In the genomic region with DNA sequence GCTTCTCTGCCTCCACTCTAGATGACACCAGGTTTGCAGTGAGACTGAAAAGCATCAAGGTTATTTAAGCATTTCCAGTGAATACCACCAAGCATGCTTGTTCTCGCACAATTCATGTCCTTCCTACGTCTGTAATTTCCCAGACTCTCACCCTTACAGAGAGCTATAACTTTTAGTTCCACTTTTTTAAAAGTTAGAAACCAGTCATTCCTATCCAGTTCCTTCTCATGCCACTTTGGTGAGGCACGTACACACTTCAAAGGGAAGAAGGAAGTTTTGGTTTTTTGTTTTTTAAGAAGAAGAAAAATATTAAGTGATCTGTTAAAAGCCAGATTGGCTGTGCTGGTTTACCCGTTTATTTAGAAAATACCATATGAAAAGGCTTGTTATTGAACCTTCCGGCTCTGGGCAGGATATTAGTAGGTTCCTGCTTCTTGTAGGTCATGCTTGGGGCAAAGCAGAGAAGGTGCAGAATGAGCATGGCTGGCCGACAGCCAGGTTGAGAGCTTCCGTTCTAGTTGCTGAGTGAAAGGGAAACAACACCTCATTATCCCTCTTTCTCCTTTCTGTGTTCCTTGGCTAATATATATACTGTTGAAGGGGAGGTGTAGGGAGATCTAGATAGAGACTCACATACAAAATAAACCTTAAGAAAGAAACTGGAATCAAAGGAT, we compare ENCODE assay signal across 9 mouse cellular contexts.
DNase-seq lines count a peak whose midpoint lies in the region; ATAC-seq and TF ChIP-seq lines count a peak whose summit lies in the region.
"Had no signal": no experiment of that assay in that cellular context is flagged by ENCODE, and none has a peak within 500 bp of the region (broad histone marks: within the 10 kb centered on the region; RNA-seq: fewer than 3 reads in every experiment).

No protein-coding gene starts in this region.

- no peak overlapping the region for H3K4me2 ChIP-seq in limb, embryonic 14.5 days (replicated peaks; ENCODE audit: low read depth, low read length, severe bottlenecking)
- H3K4me2 ChIP-seq in kidney, embryonic 16.5 days (replicated peaks; ENCODE audit: low read depth, low read length), result no peak overlapping the region
- H3K4me2 ChIP-seq in intestine, postnatal 0 days (replicated peaks; ENCODE audit: low read depth), result no peak overlapping the region
- H3K4me2 ChIP-seq: limb, embryonic 15.5 days had no signal

- 0 out of 2 replicates have a peak, but pooled peaks cover 6% of the 10 kb centered on the region for H3K36me3 ChIP-seq in limb, embryonic 14.5 days (ENCODE audit: control insufficient read depth, insufficient read depth, low read length)
- 0 out of 2 replicates have a peak, but pooled peaks cover 2% of the 10 kb centered on the region for H3K36me3 ChIP-seq in limb, embryonic 10.5 days
- no peaks in the 10 kb centered on the region for H3K36me3 ChIP-seq in kidney, embryonic 16.5 days (ENCODE audit: insufficient read depth, low read length)
- H3K36me3 ChIP-seq in intestine, postnatal 0 days (ENCODE audit: control insufficient read depth, insufficient read depth), result no peaks in the 10 kb centered on the region
- H3K36me3 ChIP-seq: limb, embryonic 15.5 days had no signal

- no peak overlapping the region for H3K4me3 ChIP-seq in limb, embryonic 14.5 days (replicated peaks; ENCODE audit: low read length)
- H3K4me3 ChIP-seq in limb, embryonic 10.5 days, result no peak overlapping the region
- no peak overlapping the region for H3K4me3 ChIP-seq in kidney, embryonic 16.5 days (ENCODE audit: low read length)
- no peak overlapping the region for H3K4me3 ChIP-seq in intestine, postnatal 0 days (ENCODE audit: low read depth, low read length)
- H3K4me3 ChIP-seq: limb, embryonic 15.5 days had no signal

- H3K27ac ChIP-seq in limb, embryonic 14.5 days (replicated peaks; ENCODE audit: low read depth, low read length), result no peak overlapping the region
- H3K27ac ChIP-seq in limb, embryonic 10.5 days, result no peak overlapping the region
- H3K27ac ChIP-seq in kidney, embryonic 16.5 days (ENCODE audit: low read length), result peak overlapping the region; percentile 20
- H3K27ac ChIP-seq in intestine, postnatal 0 days (ENCODE audit: low read depth, low read length), result no peak overlapping the region
- H3K27ac ChIP-seq: limb, embryonic 15.5 days had no signal

- DNase-seq in limb, embryonic 14.5 days (ENCODE audit: low spot score), result peak; percentile 25
- no peak for DNase-seq in limb, embryonic 10.5 days (ENCODE audit: low spot score)
- DNase-seq in yolk sac, embryonic 10.5 days (ENCODE audit: low spot score), result no peak
- no peak for DNase-seq in layer of hippocampus, postnatal 14 days (ENCODE audit: low spot score in 2 of 2)

- no peaks in the 10 kb centered on the region for H3K4me1 ChIP-seq in limb, embryonic 14.5 days (ENCODE audit: control insufficient read depth, insufficient read depth, low read length)
- no peaks in the 10 kb centered on the region for H3K4me1 ChIP-seq in limb, embryonic 10.5 days
- H3K4me1 ChIP-seq in kidney, embryonic 16.5 days (ENCODE audit: insufficient read depth, low read length), result 0 out of 2 replicates have a peak, but pooled peaks cover 2% of the 10 kb centered on the region
- 0 out of 2 replicates have a peak, but pooled peaks cover 5% of the 10 kb centered on the region for H3K4me1 ChIP-seq in intestine, postnatal 0 days (replicated peaks; ENCODE audit: control insufficient read depth, insufficient read depth, low read length)
- H3K4me1 ChIP-seq: limb, embryonic 15.5 days had no signal

- TF ChIP-seq CTCF in intestine, postnatal 0 days (IDR thresholded peaks at IDR 0.05; ENCODE audit: low read depth), result no peak

- no peak for TF ChIP-seq POLR2A in limb, embryonic 14.5 days (IDR thresholded peaks at IDR 0.05; ENCODE audit: borderline replicate concordance, extremely low read depth, insufficient read depth, insufficient read length)

- no peaks in the 10 kb centered on the region for H3K9me3 ChIP-seq in limb, embryonic 14.5 days (ENCODE audit: control insufficient read depth, low read length)
- H3K9me3 ChIP-seq in limb, embryonic 10.5 days (replicated peaks), result no peaks in the 10 kb centered on the region
- no peaks in the 10 kb centered on the region for H3K9me3 ChIP-seq in kidney, embryonic 16.5 days (ENCODE audit: low read length)
- H3K9me3 ChIP-seq in intestine, postnatal 0 days (ENCODE audit: control insufficient read depth), result no peaks in the 10 kb centered on the region
- H3K9me3 ChIP-seq: limb, embryonic 15.5 days had no signal

- H3K27me3 ChIP-seq in limb, embryonic 14.5 days (ENCODE audit: control insufficient read depth, insufficient read depth, low read length), result no peaks in the 10 kb centered on the region
- H3K27me3 ChIP-seq in limb, embryonic 10.5 days (ENCODE audit: low read depth, poor library complexity, severe bottlenecking), result no peaks in the 10 kb centered on the region
- H3K27me3 ChIP-seq in kidney, embryonic 16.5 days (ENCODE audit: insufficient read depth, low read length), result no peaks in the 10 kb centered on the region
- no peaks in the 10 kb centered on the region for H3K27me3 ChIP-seq in intestine, postnatal 0 days (replicated peaks; ENCODE audit: control insufficient read depth, insufficient read depth, low read length)
- H3K27me3 ChIP-seq: limb, embryonic 15.5 days had no signal

- 58% methylated on average over 7 of the region's 7 CpGs for WGBS in limb, embryonic 14.5 days
- 88% methylated on average over 7 of the region's 7 CpGs for WGBS in limb, embryonic 10.5 days
- WGBS in kidney, embryonic 16.5 days, result 58% methylated on average over 7 of the region's 7 CpGs
- WGBS in intestine, postnatal 0 days, result 62% methylated on average over 7 of the region's 7 CpGs

- no peak for ATAC-seq in limb, embryonic 14.5 days (ENCODE audit: low FRiP score, low read depth)
- peak; percentile 64 for ATAC-seq in common myeloid progenitor, adult 5-6 weeks (replicated peaks; ENCODE audit: low read depth, poor library complexity, severe bottlenecking)
- ATAC-seq in kidney, embryonic 16.5 days (ENCODE audit: low FRiP score, low TSS enrichment), result no peak
- ATAC-seq in neutrophil, adult 5-6 weeks (ENCODE audit: extremely low read depth, insufficient number of reproducible peaks, low FRiP score, poor library complexity, severe bottlenecking), result peak; percentile 54; the same call in 1 of the 2 replicates
- ATAC-seq in intestine, postnatal 0 days, result no peak

- H3K9ac ChIP-seq in limb, embryonic 14.5 days (ENCODE audit: low read depth, low read length, severe bottlenecking), result no peak overlapping the region
- H3K9ac ChIP-seq in kidney, embryonic 16.5 days (replicated peaks; ENCODE audit: low read length), result no peak overlapping the region
- no peak overlapping the region for H3K9ac ChIP-seq in intestine, postnatal 0 days (ENCODE audit: low read depth, low read length)
- H3K9ac ChIP-seq: limb, embryonic 15.5 days had no signal

Comparison
In these comparisons a context has a peak if more than half of its experiments do, and no peak if none do; other contexts are left out.
1. ATAC-seq: peak in common myeloid progenitor, adult 5-6 weeks (single experiment) and neutrophil, adult 5-6 weeks (single experiment); none in limb, embryonic 14.5 days (single experiment), kidney, embryonic 16.5 days (single experiment) and intestine, postnatal 0 days (single experiment).